Mouse (Mus musculus) midbrain, embryonic 12.5 days (tissue): ENCODE results near the gene Cpa5. TPM values are rescaled to one million over a fixed set of nuclear protein-coding genes. Genes with fewer than 3 reads are reported as not detected.

Source experiments
- ATAC-seq: fragments of 200-750 bp; cut with Nextera tagmentation; 2 replicates; pipeline ENCODE4 v1.8.0; 2017; ENCODE audit warnings: low read depth, moderate TSS enrichment, moderate library complexity; ENCODE audit not compliant: low FRiP score
- H3K27ac ChIP-seq: fragments of 300-500 bp; sonication (generic); replicated peaks from 2 replicates; pipeline ENCODE4 v1.5.1; 2016; ENCODE audit warnings: mild to moderate bottlenecking
- H3K27me3 ChIP-seq: fragments of 300-500 bp; sonication (generic); 2 replicates; pipeline ENCODE4 v1.6.1; 2016; ENCODE audit warnings: mild to moderate bottlenecking
- H3K36me3 ChIP-seq: fragments of 300-500 bp; sonication (generic); 2 replicates; pipeline ENCODE4 v1.6.1; 2016
- H3K4me1 ChIP-seq: fragments of 300-500 bp; sonication (generic); 2 replicates; pipeline ENCODE4 v1.6.1; 2016
- H3K4me2 ChIP-seq: fragments of 300-500 bp; sonication (generic); replicated peaks from 2 replicates; pipeline ENCODE4 v1.6.1; 2016; ENCODE audit warnings: mild to moderate bottlenecking, moderate library complexity
- H3K4me3 ChIP-seq: fragments of 300-500 bp; sonication (generic); 2 replicates; pipeline ENCODE4 v1.5.1; 2016; ENCODE audit warnings: mild to moderate bottlenecking
- H3K9ac ChIP-seq: fragments of 300-500 bp; sonication (generic); replicated peaks from 2 replicates; pipeline ENCODE4 v1.6.1; 2016; ENCODE audit warnings: mild to moderate bottlenecking, moderate library complexity
- H3K9me3 ChIP-seq: fragments of 300-500 bp; sonication (generic); 2 replicates; pipeline ENCODE4 v1.6.1; 2016; ENCODE audit warnings: mild to moderate bottlenecking
- WGBS: fragments of 180-500 bp; shearing (Covaris S2); methylation state at CpG from one replicate; pipeline ENCODE4 v1.1.7; 2016; 5-methylcytosine and 5-hydroxymethylcytosine counted together
- polyA plus RNA-seq: library from polyadenylated mRNA; unstranded; fragments of >200 nt; fragmentation: Nextera tagmentation; extraction: Ambion mirVana; gene quantifications from 2 replicates; pipeline ENCODE4 v1.2.1, GENCODE M21; 2016

Cpa5 gene
- 0.14 and 0.30 TPM in 2 replicates for polyA plus RNA-seq

- H3K27ac ChIP-seq: 0 out of 2 replicates have a peak within 1 kb of the TSS, but pooled peaks have one; percentile 22
- 72% methylated on average over 7 of the region's 7 CpGs for WGBS
- H3K27me3 ChIP-seq: no peaks in the 10 kb centered on the region
- H3K4me1 ChIP-seq: peaks cover 31% of the 10 kb centered on the region
- H3K36me3 ChIP-seq: no peaks in the 10 kb centered on the region
- H3K9me3 ChIP-seq: no peaks in the 10 kb centered on the region
- no peak within 1 kb of the TSS for H3K4me2 ChIP-seq
- no peak within 1 kb of the TSS for H3K9ac ChIP-seq
- ATAC-seq: no peak
- no peak within 1 kb of the TSS for H3K4me3 ChIP-seq
Observed at GRCm38 (mm10) chr6:30610710-30611109, at the start of gene Cpa5. Cpa5 (plus strand) TSS chr6:30611010.

- Histone ChIP-seq H3K4me2 (no peak overlapping the region), H3K4me3 (no peak overlapping the region), H3K9me3 (no peaks in the 10 kb centered on the region), H3K4me1 (no peaks in the 10 kb centered on the region), H3K36me3 (no peaks in the 10 kb centered on the region), H3K9ac (no peak overlapping the region), H3K27ac (no peak overlapping the region), H3K27me3 (no peaks in the 10 kb centered on the region)
- no peak for ATAC-seq
- WGBS: 75% methylated on average over 4 of the region's 4 CpGs
Observed at GRCm38 (mm10) chr6:30562132-30562531, 48.7 kb upstream of the Cpa5 start.

DNA sequence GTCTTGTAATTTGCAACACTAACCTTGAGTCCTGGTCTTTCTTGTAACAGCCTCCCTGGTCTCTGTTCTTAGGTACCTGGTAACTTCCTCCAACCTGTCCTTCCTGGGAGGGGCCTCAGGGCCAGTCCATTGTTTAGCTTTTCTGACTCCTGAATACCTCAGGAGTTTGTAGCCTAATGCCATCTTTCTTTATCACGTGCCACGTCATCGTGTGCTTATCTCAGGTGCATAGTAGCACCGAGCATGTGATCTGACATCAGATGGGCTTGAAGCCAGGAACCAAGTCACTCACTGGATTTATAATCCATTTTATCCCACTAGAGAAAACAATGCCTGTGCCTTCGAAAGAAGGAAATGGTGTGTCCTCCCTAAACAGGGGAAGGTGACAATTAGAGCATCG, 47.2 kb upstream of the Cpa5 start:
- H3K4me3 ChIP-seq: no peak overlapping the region
- 91% methylated on average over 6 of the region's 6 CpGs for WGBS

DNA sequence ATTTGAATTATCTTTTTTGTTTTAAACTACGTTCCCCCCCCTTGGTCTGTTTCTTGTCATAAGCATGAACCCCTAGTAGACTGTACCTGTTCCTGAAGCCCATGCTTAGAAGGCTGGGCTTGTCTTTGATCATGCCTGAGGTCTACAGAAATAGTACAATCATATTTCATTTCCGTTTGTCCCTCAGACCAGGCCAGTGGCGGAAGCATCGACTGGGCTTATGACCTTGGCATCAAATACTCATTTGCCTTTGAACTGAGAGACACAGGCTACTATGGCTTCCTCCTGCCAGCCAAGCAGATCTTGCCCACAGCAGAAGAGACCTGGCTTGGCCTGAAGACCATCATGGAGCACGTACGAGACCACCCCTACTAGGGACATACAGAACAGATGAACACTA, 46.8 kb upstream of the Cpa5 start:
- no peak for ATAC-seq
- no peaks in the 10 kb centered on the region for H3K9me3 ChIP-seq
- no peak overlapping the region for H3K4me2 ChIP-seq

More for the DNA sequence above, 47.2 kb upstream of the Cpa5 start:
- Histone ChIP-seq H3K9me3 (no peaks in the 10 kb centered on the region), H3K4me2 (no peak overlapping the region), H3K9ac (no peak overlapping the region), H3K4me1 (no peaks in the 10 kb centered on the region), H3K27me3 (no peaks in the 10 kb centered on the region), H3K27ac (no peak overlapping the region), H3K36me3 (no peaks in the 10 kb centered on the region)
- no peak for ATAC-seq

DNA sequence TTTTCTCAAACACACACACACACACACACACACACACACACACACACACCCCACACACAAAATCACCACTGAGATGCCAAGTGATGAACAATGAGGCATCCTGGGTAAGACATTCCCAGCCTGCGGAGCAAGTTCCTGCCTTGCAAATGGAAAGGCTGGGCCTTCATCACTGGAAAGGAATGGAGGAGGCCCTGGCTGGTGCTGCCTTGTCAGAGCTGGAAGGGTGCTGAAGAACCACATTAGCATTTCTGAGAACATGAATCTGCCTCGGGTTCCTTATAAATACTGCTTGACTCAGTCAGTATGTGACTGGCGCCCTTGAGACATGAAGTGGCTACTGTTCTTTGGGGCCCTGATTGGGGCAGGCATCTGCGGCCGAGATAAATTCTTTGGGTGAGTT, 42.7 kb upstream of the Cpa5 start, which contains the start of gene Cpa4:
TSS of gene Cpa4 (plus strand) at position 301 of the 400 bp plus-strand sequence.
- no peak within 1 kb of the TSS for H3K4me2 ChIP-seq
- H3K9me3 ChIP-seq: no peaks in the 10 kb centered on the region
- no peaks in the 10 kb centered on the region for H3K36me3 ChIP-seq
- no peak within 1 kb of the TSS for H3K4me3 ChIP-seq
- WGBS: 80% methylated on average over 5 of the region's 5 CpGs
- no peak within 1 kb of the TSS for H3K27ac ChIP-seq
- peaks cover 12% of the 10 kb centered on the region; the same call in 1 of the 2 replicates for H3K27me3 ChIP-seq
- ATAC-seq: no peak
- H3K4me1 ChIP-seq: peaks cover 8% of the 10 kb centered on the region
- H3K9ac ChIP-seq: no peak within 1 kb of the TSS

More for the DNA sequence above, 46.8 kb upstream of the Cpa5 start:
- Histone ChIP-seq H3K4me1 (no peaks in the 10 kb centered on the region), H3K27me3 (no peaks in the 10 kb centered on the region), H3K4me3 (no peak overlapping the region), H3K27ac (no peak overlapping the region), H3K9ac (no peak overlapping the region), H3K36me3 (no peaks in the 10 kb centered on the region)
- 96% methylated on average over 6 of the region's 6 CpGs for WGBS

GRCm38 (mm10) chr6:30569331-30569730, 41.5 kb upstream of the Cpa5 start:
- 90% methylated on average over 10 of the region's 10 CpGs for WGBS
- no peak for ATAC-seq
- H3K4me3 ChIP-seq: no peak overlapping the region
- H3K4me1 ChIP-seq: peaks cover 14% of the 10 kb centered on the region
- no peaks in the 10 kb centered on the region for H3K9me3 ChIP-seq
- no peak overlapping the region for H3K9ac ChIP-seq
- no peak overlapping the region for H3K27ac ChIP-seq
- H3K4me2 ChIP-seq: no peak overlapping the region
- H3K36me3 ChIP-seq: no peaks in the 10 kb centered on the region
- H3K27me3 ChIP-seq: peaks cover 12% of the 10 kb centered on the region; the same call in 1 of the 2 replicates

DNA sequence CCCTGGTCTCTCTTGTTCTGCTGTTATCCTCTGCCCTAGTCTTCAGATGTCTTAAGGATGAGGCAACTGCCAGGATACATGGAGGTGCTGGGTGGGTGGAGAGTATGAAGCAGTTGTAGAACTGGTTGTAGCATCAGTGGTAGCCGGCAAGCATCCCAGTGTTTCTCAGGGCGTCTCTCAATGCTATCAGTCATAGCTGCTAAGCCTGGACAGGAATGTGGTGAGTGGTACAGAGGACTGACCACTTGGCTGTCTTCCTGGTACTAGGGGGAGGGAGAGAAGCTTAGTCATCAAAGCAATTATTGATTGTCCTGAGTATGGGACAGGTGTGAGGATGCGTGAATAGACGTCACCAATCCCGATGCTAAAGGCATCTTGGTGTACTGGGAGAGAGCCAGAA, 40.8 kb upstream of the Cpa5 start:
- peaks cover 12% of the 10 kb centered on the region for H3K27me3 ChIP-seq
- H3K9me3 ChIP-seq: no peaks in the 10 kb centered on the region
- 88% methylated on average over 5 of the region's 5 CpGs for WGBS
- H3K27ac ChIP-seq: no peak overlapping the region
- H3K4me2 ChIP-seq: no peak overlapping the region
- no peak overlapping the region for H3K4me3 ChIP-seq
- H3K4me1 ChIP-seq: peaks cover 14% of the 10 kb centered on the region
- H3K36me3 ChIP-seq: no peaks in the 10 kb centered on the region
- ATAC-seq: no peak
- no peak overlapping the region for H3K9ac ChIP-seq

- Histone ChIP-seq H3K36me3 (no peaks in the 10 kb centered on the region), H3K4me1 (peaks cover 14% of the 10 kb centered on the region), H3K27ac (peak overlapping the region; percentile 74), H3K9ac (0 out of 2 replicates have a peak overlapping the region, but pooled peaks have one; percentile 20), H3K27me3 (peaks cover 12% of the 10 kb centered on the region), H3K4me3 (no peak overlapping the region), H3K9me3 (no peaks in the 10 kb centered on the region), H3K4me2 (0 out of 2 replicates have a peak overlapping the region, but pooled peaks have one; percentile 15)
- WGBS: 31% methylated on average over 20 of the region's 20 CpGs
- peak; percentile 93 for ATAC-seq
Observed at GRCm38 (mm10) chr6:30572456-30573311, 38.1 kb upstream of the Cpa5 start.

GRCm38 (mm10) chr6:30573380-30573779, 37.4 kb upstream of the Cpa5 start:
- peaks cover 12% of the 10 kb centered on the region for H3K27me3 ChIP-seq
- no peak overlapping the region for H3K4me3 ChIP-seq
- no peak for ATAC-seq
- no peak overlapping the region for H3K4me2 ChIP-seq
- H3K36me3 ChIP-seq: no peaks in the 10 kb centered on the region
- WGBS: 69% methylated on average over 5 of the region's 5 CpGs
- peaks cover 14% of the 10 kb centered on the region for H3K4me1 ChIP-seq
- H3K27ac ChIP-seq: peak overlapping the region; percentile 74
- H3K9me3 ChIP-seq: no peaks in the 10 kb centered on the region
- H3K9ac ChIP-seq: no peak overlapping the region

DNA sequence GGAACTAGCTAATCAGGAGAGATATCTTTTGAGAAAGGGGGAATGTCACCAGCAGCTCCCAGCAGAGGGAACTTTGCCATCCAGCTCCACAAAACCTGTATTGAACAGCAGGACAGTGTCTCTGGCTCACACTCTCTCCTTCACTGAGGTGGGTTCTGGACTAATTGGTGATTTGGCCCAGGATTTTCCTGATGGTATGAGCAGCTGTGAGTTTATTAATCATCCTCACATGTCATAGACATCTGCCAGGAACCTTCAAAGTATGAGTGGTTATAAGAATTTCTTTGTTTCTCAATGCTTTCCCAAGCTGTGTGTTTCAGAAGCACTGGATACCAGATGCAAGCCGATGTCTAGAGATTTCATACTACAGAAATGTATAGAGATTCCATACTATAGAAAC, 35.9 kb upstream of the Cpa5 start:
- no peak overlapping the region for H3K4me3 ChIP-seq
- H3K4me1 ChIP-seq: peaks cover 19% of the 10 kb centered on the region
- H3K36me3 ChIP-seq: no peaks in the 10 kb centered on the region
- no peak for ATAC-seq
- H3K4me2 ChIP-seq: no peak overlapping the region
- 89% methylated on average over 1 of the region's 1 CpGs for WGBS
- H3K9ac ChIP-seq: no peak overlapping the region
- H3K9me3 ChIP-seq: no peaks in the 10 kb centered on the region
- H3K27ac ChIP-seq: no peak overlapping the region
- peaks cover 7% of the 10 kb centered on the region for H3K27me3 ChIP-seq

DNA sequence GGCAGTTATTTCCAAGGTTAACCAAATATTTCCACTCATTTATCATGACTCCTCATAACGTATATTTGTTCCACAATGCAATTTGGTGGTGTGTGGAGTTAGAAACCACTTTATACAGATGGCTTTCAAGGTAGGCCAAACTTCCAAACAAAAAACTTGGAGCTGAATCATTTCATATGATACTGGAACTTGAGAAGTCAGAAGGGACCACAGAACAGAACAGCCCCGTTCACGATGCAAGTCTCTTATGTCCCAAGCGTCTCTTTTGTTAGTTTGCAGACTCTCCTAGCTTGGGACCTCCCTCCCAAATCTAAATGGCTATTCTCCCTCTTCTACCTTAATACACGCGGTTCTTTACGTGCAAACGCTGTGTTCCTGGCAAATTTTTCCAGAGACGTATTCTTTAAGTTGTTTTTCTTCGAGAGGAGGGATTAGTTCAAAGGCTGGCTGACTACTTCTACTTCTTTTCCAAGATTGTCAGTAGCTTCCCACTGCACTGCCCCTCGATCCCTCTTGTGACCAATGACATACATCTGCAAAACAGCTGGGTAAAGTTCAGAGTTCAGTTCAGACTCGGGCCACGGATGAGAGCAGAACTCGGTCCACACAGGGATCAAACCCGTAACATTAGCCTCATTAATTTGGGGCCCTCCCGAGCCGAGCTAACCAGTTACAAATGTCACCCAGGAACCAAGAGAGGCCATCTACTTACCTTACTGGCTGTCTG, 34.2 kb upstream of the Cpa5 start:
- Histone ChIP-seq H3K4me1 (peaks cover 34% of the 10 kb centered on the region), H3K4me2 (no peak overlapping the region), H3K27ac (no peak overlapping the region), H3K36me3 (no peaks in the 10 kb centered on the region), H3K9me3 (no peaks in the 10 kb centered on the region), H3K4me3 (no peak overlapping the region), H3K9ac (no peak overlapping the region), H3K27me3 (no peaks in the 10 kb centered on the region; the same call in none of the 2 replicates)
- WGBS: 76% methylated on average over 17 of the region's 17 CpGs
- ATAC-seq: no peak
